Mouse (Mus musculus) cortical plate, adult 2 months (tissue): ENCODE measurements around the gene Bnip3. TPM values are rescaled to one million over a fixed set of nuclear protein-coding genes. Genes with fewer than 3 reads are reported as not detected.

Source experiments
- H3K27ac ChIP-seq: fragments of 200-500 bp; 2 replicates; pipeline ENCODE4 v1.5.1; 2012; ENCODE audit warnings: low read length, control low read depth, inconsistent platforms; ENCODE audit not compliant: insufficient read depth
- H3K4me1 ChIP-seq: fragments of 200-500 bp; 2 replicates; pipeline ENCODE4 v1.6.1; 2011; ENCODE audit warnings: low read length; ENCODE audit not compliant: control insufficient read depth, insufficient read depth
- H3K4me3 ChIP-seq: fragments of 200-500 bp; 2 replicates; pipeline ENCODE4 v1.5.1; 2011; ENCODE audit warnings: mild to moderate bottlenecking, low read length, control low read depth; ENCODE audit not compliant: insufficient read depth
- CTCF ChIP-seq: fragments of 200-500 bp; IDR thresholded peaks from 2 replicates; pipeline ENCODE4 v1.5.1; 2011; ENCODE audit warnings: mild to moderate bottlenecking, control low read depth, low read length; ENCODE audit not compliant: insufficient read depth; ENCODE audit errors: extremely low read depth
- POLR2A ChIP-seq: fragments of 200-500 bp; IDR thresholded peaks from 2 replicates; pipeline ENCODE4 v1.6.1; 2011; ENCODE audit warnings: mild to moderate bottlenecking, low read length, control low read depth; ENCODE audit not compliant: insufficient read depth; ENCODE audit errors: extremely low read depth
- polyA plus RNA-seq: library from polyadenylated mRNA; depleted of rRNA; stranded (reverse); fragments of >200 nt; gene quantifications from 2 replicates; pipeline ENCODE4 v1.2.3, GENCODE M21; 2012

Bnip3 gene
- polyA plus RNA-seq, 1 experiment: 105 TPM

DNA sequence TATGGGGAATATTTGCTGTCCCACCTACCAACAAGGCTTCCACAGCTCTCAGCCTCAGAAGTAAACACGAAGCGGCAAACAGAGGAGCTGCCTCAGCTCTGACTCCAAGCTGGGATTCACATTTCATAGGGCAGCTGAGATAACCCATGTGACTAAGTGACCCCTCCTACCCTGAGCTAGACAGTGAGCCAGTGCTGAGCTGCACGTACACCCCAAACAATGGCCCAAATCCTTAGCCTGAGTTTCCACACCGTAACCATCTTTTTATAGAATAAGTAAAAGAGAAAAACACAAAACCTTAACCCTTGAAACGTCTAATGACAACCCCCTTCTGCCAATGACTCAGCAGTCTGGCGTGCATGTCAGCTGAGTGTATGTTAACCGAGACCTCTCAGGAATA, 2.3 kb downstream of the Bnip3 start:
- no peak for TF ChIP-seq CTCF
- TF ChIP-seq POLR2A: no peak; the same call in 1 of the 2 replicates
- H3K27ac ChIP-seq: no peak overlapping the region; the same call in 1 of the 2 replicates
- H3K4me1 ChIP-seq: 0 out of 2 replicates have a peak, but pooled peaks cover 5% of the 10 kb centered on the region
- H3K4me3 ChIP-seq: peak overlapping the region; percentile 17

DNA sequence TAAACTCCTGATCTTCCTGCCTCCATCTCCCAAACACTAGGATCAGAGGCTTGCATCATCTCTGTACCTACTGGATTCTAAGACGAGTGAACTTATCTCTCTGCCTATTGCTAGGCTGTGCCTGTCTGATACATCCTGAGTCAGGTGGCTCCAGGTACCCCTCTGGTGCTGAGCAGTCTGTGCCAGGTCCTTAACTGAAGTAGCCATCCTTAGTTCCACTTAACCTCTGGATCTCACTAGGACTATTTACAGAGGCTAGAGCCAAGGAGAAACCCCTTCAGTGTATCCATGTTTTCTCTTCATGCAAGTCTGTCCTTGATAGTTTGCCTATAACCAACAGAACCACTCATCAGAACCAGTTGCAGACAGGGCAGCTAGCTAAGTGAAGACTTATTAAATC, 2.9 kb downstream of the Bnip3 start:
- peak overlapping the region; percentile 17; the same call in 1 of the 2 replicates for H3K4me3 ChIP-seq
- peaks cover 5% of the 10 kb centered on the region; the same call in 1 of the 2 replicates for H3K4me1 ChIP-seq
- no peak overlapping the region; the same call in 1 of the 2 replicates for H3K27ac ChIP-seq
- TF ChIP-seq CTCF: no peak
- no peak for TF ChIP-seq POLR2A

GRCm38 (mm10) chr7:138903886-138904435, 5.4 kb downstream of the Bnip3 start:
- Histone ChIP-seq H3K27ac (no peak overlapping the region), H3K4me3 (no peak overlapping the region), H3K4me1 (peaks cover 5% of the 10 kb centered on the region; the same call in 1 of the 2 replicates)
- TF ChIP-seq POLR2A (no peak), CTCF (no peak)

DNA sequence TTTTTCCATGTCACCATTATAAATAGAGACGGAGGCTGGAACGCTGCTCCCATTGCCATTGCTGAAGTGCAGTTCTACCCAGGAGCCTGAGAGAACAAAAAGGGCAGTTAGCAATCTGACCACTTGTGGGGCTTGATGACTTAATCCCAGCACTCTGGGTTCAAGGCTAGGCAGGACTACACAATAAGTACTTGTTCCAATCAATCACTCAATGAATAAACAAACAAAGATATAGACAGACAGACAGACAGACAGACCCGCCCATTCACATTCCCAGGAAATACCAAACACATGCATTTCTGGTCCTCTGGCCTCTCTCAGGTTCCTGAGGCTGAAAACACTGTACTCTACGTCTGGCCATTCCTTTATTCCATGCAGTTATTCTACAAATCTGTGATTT, 10.6 kb downstream of the Bnip3 start:
- no peaks in the 10 kb centered on the region; the same call in 1 of the 2 replicates for H3K4me1 ChIP-seq
- no peak overlapping the region for H3K27ac ChIP-seq
- H3K4me3 ChIP-seq: no peak overlapping the region
- TF ChIP-seq CTCF: no peak
- TF ChIP-seq POLR2A: no peak

GRCm38 (mm10) chr7:138898122-138898521, 11.2 kb downstream of the Bnip3 start:
- no peak for TF ChIP-seq POLR2A
- TF ChIP-seq CTCF: no peak
- Histone ChIP-seq H3K27ac (no peak overlapping the region), H3K4me1 (no peaks in the 10 kb centered on the region; the same call in 1 of the 2 replicates), H3K4me3 (no peak overlapping the region)

DNA sequence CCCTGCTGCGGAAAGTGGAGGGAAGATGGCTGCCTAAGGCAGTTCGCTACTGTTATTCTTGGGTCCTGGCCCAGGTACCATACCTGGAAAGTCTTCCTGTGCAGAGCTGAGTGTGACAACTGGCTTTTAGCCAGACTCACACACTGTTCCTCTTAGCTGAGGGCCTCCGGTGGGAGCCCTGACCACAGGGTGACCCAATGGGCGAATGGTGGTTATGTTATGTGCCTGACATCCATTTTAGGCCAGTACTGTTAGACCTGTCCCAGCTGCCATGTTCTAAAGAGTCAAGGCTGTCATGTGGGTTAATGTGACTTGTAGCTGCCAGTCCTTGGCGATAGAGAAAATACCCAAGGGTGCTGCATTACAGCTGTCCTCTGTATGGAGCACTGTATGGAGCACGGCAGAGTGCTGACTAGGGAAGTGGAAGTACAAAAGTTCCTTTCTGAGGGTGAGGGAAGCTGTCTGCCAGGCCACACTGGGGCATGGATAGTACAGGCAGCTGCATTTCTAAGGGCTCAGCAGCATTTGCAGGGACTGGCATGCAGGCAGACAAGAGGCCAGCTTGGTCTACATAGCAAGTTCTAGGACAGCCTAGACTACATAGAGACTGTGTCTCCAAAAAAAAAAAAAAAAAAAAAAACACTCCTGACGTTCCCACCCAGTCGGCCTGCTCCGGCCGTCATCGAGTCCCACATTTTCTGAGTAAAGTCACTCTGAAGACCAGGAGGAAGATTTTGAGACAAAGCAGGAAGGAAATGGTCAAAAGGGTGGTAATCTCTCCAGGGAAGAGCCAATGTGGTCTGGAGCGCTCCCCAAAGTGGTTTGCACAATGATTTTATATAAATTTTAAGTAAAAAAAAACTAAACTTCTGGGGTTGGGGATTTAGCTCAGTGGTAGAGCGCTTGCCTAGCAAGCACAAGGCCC, 23.7 kb downstream of the Bnip3 start:
- H3K4me1 ChIP-seq: no peaks in the 10 kb centered on the region

DNA sequence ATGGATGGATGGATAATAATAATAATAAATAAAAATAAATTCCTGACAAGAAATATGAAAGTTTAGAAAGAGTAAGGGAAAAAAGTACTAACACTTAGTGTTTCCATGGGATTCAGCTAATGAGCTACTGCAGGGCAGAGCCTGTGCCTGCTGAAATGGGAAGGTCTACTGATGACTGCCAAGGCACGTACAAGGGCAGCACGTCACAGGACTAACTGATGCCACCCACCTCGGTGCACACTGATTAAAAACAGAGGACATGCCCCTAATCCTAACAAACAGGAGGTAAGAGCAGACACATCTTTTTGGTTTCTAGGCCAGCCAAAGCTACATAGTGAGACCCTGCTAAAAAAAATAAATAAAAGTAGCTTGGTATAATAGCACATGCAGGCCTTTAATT, 25.6 kb downstream of the Bnip3 start:
- no peak for TF ChIP-seq POLR2A
- TF ChIP-seq CTCF: no peak
- no peaks in the 10 kb centered on the region for H3K4me1 ChIP-seq
- H3K4me3 ChIP-seq: no peak overlapping the region
- no peak overlapping the region for H3K27ac ChIP-seq

More for the DNA sequence above, 23.7 kb downstream of the Bnip3 start:
- Histone ChIP-seq H3K27ac (no peak overlapping the region), H3K4me3 (no peak overlapping the region)
- TF ChIP-seq POLR2A (no peak), CTCF (no peak)

GRCm38 (mm10) chr7:138875031-138875430, 34.3 kb downstream of the Bnip3 start:
- Histone ChIP-seq H3K4me1 (no peaks in the 10 kb centered on the region), H3K27ac (no peak overlapping the region), H3K4me3 (no peak overlapping the region)
- TF ChIP-seq POLR2A: no peak
- no peak for TF ChIP-seq CTCF

- TF ChIP-seq CTCF (no peak), POLR2A (no peak)
- H3K4me3 ChIP-seq: no peak overlapping the region
- H3K27ac ChIP-seq: no peak overlapping the region
- no peaks in the 10 kb centered on the region for H3K4me1 ChIP-seq
Measured at GRCm38 (mm10) chr7:138872956-138873355, 36.4 kb downstream of the Bnip3 start.

DNA sequence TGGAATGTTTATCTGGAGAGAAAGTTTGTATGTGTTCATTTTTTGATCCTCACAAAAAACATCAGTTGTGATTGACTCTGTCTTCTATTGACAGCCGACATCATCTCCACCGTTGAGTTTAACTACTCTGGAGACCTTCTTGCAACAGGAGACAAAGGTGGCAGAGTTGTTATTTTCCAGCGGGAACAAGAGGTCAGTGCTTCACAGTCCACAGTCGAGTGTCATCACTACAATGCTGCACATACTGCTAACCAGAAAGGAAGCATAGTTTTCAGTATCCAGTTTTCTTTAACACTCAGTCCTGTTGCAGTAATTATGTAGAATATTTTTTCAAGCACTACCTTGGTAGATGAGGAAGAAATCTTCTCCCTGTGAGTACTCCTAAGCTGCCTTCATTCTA, 41.0 kb downstream of the Bnip3 start:
- Histone ChIP-seq H3K4me1 (peaks cover 3% of the 10 kb centered on the region), H3K4me3 (no peak overlapping the region), H3K27ac (no peak overlapping the region)
- TF ChIP-seq POLR2A (no peak), CTCF (no peak)
